ENCODE assay signal across 9 mouse cellular contexts in the genomic region with DNA sequence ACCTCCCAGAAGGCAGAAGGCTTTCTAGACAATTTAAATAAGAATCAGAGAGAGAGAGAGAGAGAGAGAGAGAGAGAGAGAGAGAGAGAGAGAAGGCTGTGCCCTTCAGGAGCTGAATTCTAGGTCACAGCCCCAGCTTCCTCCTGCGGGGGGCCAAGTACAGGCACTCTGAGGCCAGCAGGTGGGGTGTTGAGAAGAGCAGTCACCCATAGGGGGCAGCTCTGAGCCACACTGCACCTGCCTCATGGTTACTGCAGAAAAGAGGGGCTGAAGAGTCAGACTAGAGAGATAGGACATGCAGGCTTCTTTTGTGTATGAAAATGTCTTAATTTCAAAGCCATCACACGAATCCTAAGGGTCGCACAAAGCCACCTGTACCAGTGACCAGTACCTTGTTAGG. TPM values are rescaled to one million over a fixed set of nuclear protein-coding genes. Genes with fewer than 3 reads are reported as not detected.
DNase-seq lines count a peak whose midpoint lies in the region; ATAC-seq and TF ChIP-seq lines count a peak whose summit lies in the region.
"Had no signal": no experiment of that assay in that cellular context is flagged by ENCODE, and none has a peak within 500 bp of the region (broad histone marks: within the 10 kb centered on the region; RNA-seq: fewer than 3 reads in every experiment).

No protein-coding gene starts in this region.

- peak; percentile 24 for DNase-seq in kidney, adult 18-20 months
- DNase-seq in R1 (ENCODE audit: low read depth, low spot score) = peak; percentile 69
- DNase-seq in forelimb bud, embryonic 11.5 days (ENCODE audit: low read depth, low spot score) = peak; percentile 29
- peak; percentile 64 for DNase-seq in retina, embryonic 14.5 days (ENCODE audit: low spot score)
- DNase-seq in layer of hippocampus, adult 9-10 months (ENCODE audit: low spot score) = no peak
- DNase-seq in gastrocnemius, postnatal 4 days (ENCODE audit: low spot score in 2 of 2) = no peak

- H3K4me3 ChIP-seq in kidney, embryonic 14.5 days (ENCODE audit: low read length) = no peak overlapping the region
- no peak overlapping the region for H3K4me3 ChIP-seq in C2C12 (ENCODE audit: insufficient read depth, poor library complexity, severe bottlenecking)
- H3K4me3 ChIP-seq: embryonic facial prominence, embryonic 12.5 days had no signal

- H3ac ChIP-seq in C2C12 (ENCODE audit: control insufficient read depth, insufficient read length, low read depth) = no peak overlapping the region

- peak; percentile 27 for TF ChIP-seq CTCF in C2C12 (IDR thresholded peaks at IDR 0.05; ENCODE audit: control insufficient read depth, insufficient read depth, insufficient read length)

- peaks cover 39% of the 10 kb centered on the region; the same call in 1 of the 2 replicates for H3K36me3 ChIP-seq in kidney, embryonic 14.5 days (ENCODE audit: control insufficient read depth, insufficient read depth, low read length)
- H3K36me3 ChIP-seq in C2C12 (ENCODE audit: control insufficient read depth, insufficient read depth) = peaks cover 32% of the 10 kb centered on the region

- no peaks in the 10 kb centered on the region for H3K79me2 ChIP-seq in C2C12 (ENCODE audit: control insufficient read depth, insufficient read depth)

- H3K79me3 ChIP-seq in C2C12 (ENCODE audit: low read depth) = no peaks in the 10 kb centered on the region

- WGBS in kidney, embryonic 14.5 days = 70% methylated on average over 3 of the region's 3 CpGs

- no peak for ATAC-seq in kidney, embryonic 14.5 days (ENCODE audit: low FRiP score, low TSS enrichment)

- no peak overlapping the region for H3K27ac ChIP-seq in kidney, embryonic 14.5 days (ENCODE audit: low read depth, low read length)
- H3K27ac ChIP-seq: embryonic facial prominence, embryonic 12.5 days had no signal

- no peak overlapping the region for H3K4me2 ChIP-seq in kidney, embryonic 14.5 days (replicated peaks; ENCODE audit: low read depth, low read length)
- H3K4me2 ChIP-seq: embryonic facial prominence, embryonic 12.5 days had no signal

- H3K4me1 ChIP-seq in kidney, embryonic 14.5 days (ENCODE audit: control insufficient read depth, insufficient read depth, low read length) = 0 out of 2 replicates have a peak, but pooled peaks cover 3% of the 10 kb centered on the region

- no peaks in the 10 kb centered on the region for H3K9me3 ChIP-seq in kidney, embryonic 14.5 days (ENCODE audit: control insufficient read depth, low read length)
- H3K9me3 ChIP-seq: embryonic facial prominence, embryonic 12.5 days had no signal

- no peaks in the 10 kb centered on the region for H3K27me3 ChIP-seq in kidney, embryonic 14.5 days (ENCODE audit: control insufficient read depth, insufficient read depth, low read length)
- H3K27me3 ChIP-seq in C2C12 (ENCODE audit: control insufficient read depth, insufficient read depth, insufficient read length) = no peaks in the 10 kb centered on the region
- H3K27me3 ChIP-seq: embryonic facial prominence, embryonic 12.5 days had no signal

- no peak overlapping the region for H3K9ac ChIP-seq in kidney, embryonic 14.5 days (ENCODE audit: low read depth, low read length)
- H3K9ac ChIP-seq: embryonic facial prominence, embryonic 12.5 days had no signal

TF ChIP-seq in C2C12, 6 proteins besides CTCF, POLR2A, EP300 and RAD21:
- TF ChIP-seq MAX (IDR thresholded peaks at IDR 0.05) = no peak
- TF ChIP-seq USF1 (IDR thresholded peaks at IDR 0.05; ENCODE audit: low read depth) = no peak
- no peak for TF ChIP-seq MYOD1 (IDR thresholded peaks at IDR 0.05; ENCODE audit: control insufficient read depth, insufficient read length, low read depth)
- TF ChIP-seq FOSL1 (IDR thresholded peaks at IDR 0.05; ENCODE audit: insufficient read depth, low read length, poor library complexity, severe bottlenecking) = no peak
- no peak for TF ChIP-seq MYOG (IDR thresholded peaks at IDR 0.05; ENCODE audit: control insufficient read depth, extremely low read depth, insufficient read length)
- TF ChIP-seq CEBPB (IDR thresholded peaks at IDR 0.05; ENCODE audit: low read depth) = no peak

RNA-seq across cellular contexts. Expression of a gene that starts 22.0 kb away (rescaled TPM):
- 65.2 and 67.6 TPM in 2 replicates for polyA plus RNA-seq in kidney, embryonic 14.5 days (2014; fragmentation: Nextera tagmentation; extraction: Ambion mirVana)
- 78.8 TPM for polyA plus RNA-seq in C2C12 (2012; fragmentation: generic; extraction: Trizol)
- 10 to 100 TPM; 43.5 to 49.3 TPM for total RNA-seq in gastrocnemius, postnatal 4 days (2021)

RNA-seq across cellular contexts. Expression of a gene that starts 36.5 kb away (rescaled TPM):
- 0.32 and 0.41 TPM in 2 replicates for polyA plus RNA-seq in kidney, embryonic 14.5 days (2014; fragmentation: Nextera tagmentation; extraction: Ambion mirVana)
- 0.05 TPM for polyA plus RNA-seq in C2C12 (2012; fragmentation: generic; extraction: Trizol)
- under 1 TPM in 1 of 2 experiments, not detected in 1; 0.13 TPM for total RNA-seq in gastrocnemius, postnatal 4 days (2021)

RNA-seq across cellular contexts. Expression of a gene that starts 38.7 kb away (rescaled TPM):
- polyA plus RNA-seq in kidney, embryonic 14.5 days (2014; fragmentation: Nextera tagmentation; extraction: Ambion mirVana) = 39.6 and 43.5 TPM in 2 replicates
- polyA plus RNA-seq in C2C12 (2012; fragmentation: generic; extraction: Trizol) = 29.4 TPM
- total RNA-seq in gastrocnemius, postnatal 4 days (2021) = 100 to 1,000 TPM; 156 to 170 TPM

RNA-seq across cellular contexts. Expression of a gene that starts 53.6 kb away (rescaled TPM):
- polyA plus RNA-seq in kidney, embryonic 14.5 days (2014; fragmentation: Nextera tagmentation; extraction: Ambion mirVana) = 41.5 and 51.6 TPM in 2 replicates
- 657 TPM for polyA plus RNA-seq in C2C12 (2012; fragmentation: generic; extraction: Trizol)
- 1,000 to 10,000 TPM; 1,760 to 1,859 TPM for total RNA-seq in gastrocnemius, postnatal 4 days (2021)

Comparison
In these comparisons a context has a peak if more than half of its experiments do, and no peak if none do; other contexts are left out.
1. DNase-seq: peak in kidney, adult 18-20 months (single experiment), R1 (single experiment), forelimb bud, embryonic 11.5 days (single experiment) and retina, embryonic 14.5 days (single experiment); none in layer of hippocampus, adult 9-10 months (single experiment) and gastrocnemius, postnatal 4 days (0 of 2).